Mouse (Mus musculus): Measurements from ENCODE around the gene Gm21943. TPM values are rescaled to one million over a fixed set of nuclear protein-coding genes. Genes with fewer than 3 reads are reported as not detected.
"Not testable (repeated sequence)": the region's sequence is repeated elsewhere in the genome, so short reads cannot be mapped to it uniquely, and the experiment has no call there.

Gene Gm21943
- polyA plus RNA-seq (2012; fragmentation: generic; extraction: Trizol) = not detected

GRCm38 (mm10) chrY:57533644-57534043 is at the start of gene Gm21943:
Gene Gm21943 (minus strand): TSS chrY:57533744.
- H3K4me3 ChIP-seq; H3ac ChIP-seq (ENCODE audit: control insufficient read depth, insufficient read length); H3K36me3 ChIP-seq (ENCODE audit: control insufficient read depth, insufficient read depth); H3K79me2 ChIP-seq (ENCODE audit: control insufficient read depth, insufficient read depth); H3K27me3 ChIP-seq (ENCODE audit: control insufficient read depth, insufficient read depth, insufficient read length); H3K4me2 ChIP-seq (ENCODE audit: low read depth): not testable (repeated sequence)

Other genes with a start within 250 kb of the Gm21943 start
- not detected for gene Gm28961, start 172.0 kb upstream of the Gm21943 start, polyA plus RNA-seq (2012; fragmentation: generic; extraction: Trizol)

Data from myocyte (in vitro differentiated cells).